Mouse (Mus musculus) midbrain, embryonic 11.5 days (tissue): ENCODE results near the gene S1pr2. TPM values are rescaled to one million over a fixed set of nuclear protein-coding genes. Genes with fewer than 3 reads are reported as not detected.
"Not testable (repeated sequence)": the region's sequence is repeated elsewhere in the genome, so short reads cannot be mapped to it uniquely, and the experiment has no call there.

ENCODE experiments used
- ATAC-seq: fragments of 200-750 bp; cut with Nextera tagmentation; 2 replicates; pipeline ENCODE4 v1.8.0; 2017; ENCODE audit warnings: moderate TSS enrichment, moderate library complexity; ENCODE audit not compliant: low FRiP score
- DNase-seq: peaks from one replicate; pipeline ENCODE4 v3.0.0; 2015; ENCODE audit warnings: low spot score; ENCODE audit errors: missing footprints
- H3K27ac ChIP-seq: fragments of 300-500 bp; sonication (generic); 2 replicates; pipeline ENCODE4 v1.5.1; 2014; ENCODE audit warnings: low read depth, low read length
- H3K27me3 ChIP-seq: fragments of 300-500 bp; sonication (generic); 2 replicates; pipeline ENCODE4 v1.6.1; 2014; ENCODE audit warnings: mild to moderate bottlenecking, low read length, moderate library complexity, mixed read lengths; ENCODE audit not compliant: control insufficient read depth, insufficient read depth
- H3K36me3 ChIP-seq: fragments of 300-500 bp; sonication (generic); 2 replicates; pipeline ENCODE4 v1.6.1; 2014; ENCODE audit warnings: mild to moderate bottlenecking, low read length, moderate library complexity, mixed read lengths; ENCODE audit not compliant: control insufficient read depth, insufficient read depth
- H3K4me1 ChIP-seq: fragments of 300-500 bp; sonication (generic); 2 replicates; pipeline ENCODE4 v1.6.1; 2014; ENCODE audit warnings: low read length; ENCODE audit not compliant: control insufficient read depth, insufficient read depth
- H3K4me2 ChIP-seq: fragments of 300-500 bp; sonication (generic); 2 replicates; pipeline ENCODE4 v1.6.1; 2014; ENCODE audit warnings: mild to moderate bottlenecking, moderate library complexity
- H3K4me3 ChIP-seq: fragments of 300-500 bp; sonication (generic); 2 replicates; pipeline ENCODE4 v1.5.1; 2014; ENCODE audit warnings: low read depth, low read length
- H3K9ac ChIP-seq: fragments of 300-500 bp; sonication (generic); 2 replicates; pipeline ENCODE4 v1.6.1; 2014; ENCODE audit warnings: low read length
- H3K9me3 ChIP-seq: fragments of 300-500 bp; sonication (generic); 2 replicates; pipeline ENCODE4 v1.6.1; 2016; ENCODE audit warnings: low read length; ENCODE audit not compliant: control insufficient read depth
- WGBS: fragments of 180-500 bp; shearing (Covaris S2); extraction: QIAGEN DNeasy Blood & Tissue Kit; methylation state at CpG from one replicate; pipeline ENCODE4 v1.1.7; 2014; 5-methylcytosine and 5-hydroxymethylcytosine counted together
- polyA plus RNA-seq: library from polyadenylated mRNA; unstranded; fragments of >200 nt; fragmentation: Nextera tagmentation; extraction: Ambion mirVana; gene quantifications from 2 replicates; pipeline ENCODE4 v1.2.1, GENCODE M21; 2014

The S1pr2 gene
- polyA plus RNA-seq, 1 experiment from 2014 or later, result 18.1 TPM

- H3K9ac ChIP-seq, result peak within 1 kb of the TSS; percentile 27; the same call in 1 of the 2 replicates
- ATAC-seq, result no peak
- H3K4me1 ChIP-seq, result no peaks in the 10 kb centered on the region; the same call in 1 of the 2 replicates
- H3K36me3 ChIP-seq, result no peaks in the 10 kb centered on the region
- H3K4me3 ChIP-seq, result peak within 1 kb of the TSS; percentile 17
- DNase-seq, result peak; percentile 91
- no peak within 1 kb of the TSS for H3K27ac ChIP-seq
- peaks cover 35% of the 10 kb centered on the region for H3K27me3 ChIP-seq
- WGBS, result under 1% methylated on average over 30 of the region's 30 CpGs
- H3K9me3 ChIP-seq, result no peaks in the 10 kb centered on the region
- peak within 1 kb of the TSS; percentile 30 for H3K4me2 ChIP-seq
Measured at GRCm38 (mm10) chr9:21015571-21016130, 39.1 kb upstream of the S1pr2 start, which contains the start of gene Icam1. Icam1 (plus strand) TSS chr9:21015985.

DNA sequence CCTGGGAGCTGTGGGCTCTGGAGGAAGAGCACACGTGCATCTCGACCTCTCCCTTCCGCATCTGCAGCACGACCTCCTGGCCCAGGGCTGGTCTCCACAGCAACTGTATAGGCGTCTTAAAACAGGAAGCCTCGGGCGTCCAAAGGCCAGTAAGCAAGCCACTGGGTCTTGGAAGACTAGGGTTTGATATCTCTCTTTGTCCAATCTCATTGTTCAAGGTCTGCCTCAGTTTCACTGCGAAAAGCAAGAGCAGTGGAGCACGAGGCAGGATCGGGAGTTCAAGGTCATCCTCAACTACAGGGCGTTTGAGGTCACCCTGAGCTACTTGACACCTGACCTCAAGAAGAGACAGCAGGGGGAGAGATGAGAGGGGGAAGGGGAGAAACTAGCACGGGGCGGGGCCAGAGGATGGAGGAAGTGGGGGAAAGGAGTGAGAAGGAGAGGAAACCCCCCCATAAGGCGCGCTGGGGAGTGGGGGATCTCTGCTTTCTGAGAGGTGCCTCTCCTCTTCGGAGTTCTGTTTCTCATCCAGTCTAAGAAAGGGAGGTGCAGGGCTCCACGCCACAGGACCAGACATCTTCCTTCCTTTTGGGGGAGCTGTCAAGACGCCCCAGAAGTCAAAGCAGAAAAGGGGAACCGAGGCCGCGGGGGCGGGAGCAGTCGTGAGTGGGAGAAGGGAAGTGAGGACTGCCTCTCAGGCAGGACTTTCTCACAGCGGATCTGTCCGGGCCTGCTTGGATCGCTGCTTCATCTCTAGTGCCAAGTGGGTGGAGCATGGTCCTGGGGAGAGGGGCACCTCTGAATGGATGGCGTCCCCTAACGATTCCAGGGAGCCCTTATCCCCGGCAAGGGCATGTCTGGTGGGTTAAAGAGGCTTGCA is 38.4 kb upstream of the S1pr2 start:
- Histone ChIP-seq H3K27ac (no peak overlapping the region), H3K36me3 (no peaks in the 10 kb centered on the region), H3K9me3 (no peaks in the 10 kb centered on the region), H3K4me3 (peak overlapping the region; percentile 17; the same call in 1 of the 2 replicates), H3K9ac (no peak overlapping the region), H3K27me3 (peaks cover 35% of the 10 kb centered on the region), H3K4me2 (peak overlapping the region; percentile 30), H3K4me1 (no peaks in the 10 kb centered on the region; the same call in 1 of the 2 replicates)
- ATAC-seq (no peak), DNase-seq (no peak)
- WGBS, result 3% methylated on average over 28 of the region's 29 CpGs

GRCm38 (mm10) chr9:21012368-21012767 is 35.8 kb upstream of the S1pr2 start:
- ATAC-seq, result no peak
- peaks cover 2% of the 10 kb centered on the region; the same call in 1 of the 2 replicates for H3K36me3 ChIP-seq
- H3K4me2 ChIP-seq, result no peak overlapping the region
- no peak overlapping the region for H3K4me3 ChIP-seq
- no peak overlapping the region for H3K27ac ChIP-seq
- no peak for DNase-seq
- WGBS, result 50% methylated on average over 1 of the region's 1 CpGs
- H3K9ac ChIP-seq, result no peak overlapping the region
- H3K9me3 ChIP-seq, result no peaks in the 10 kb centered on the region
- peaks cover 32% of the 10 kb centered on the region for H3K27me3 ChIP-seq
- no peaks in the 10 kb centered on the region; the same call in 1 of the 2 replicates for H3K4me1 ChIP-seq

GRCm38 (mm10) chr9:21011846-21012312 is 35.3 kb upstream of the S1pr2 start:
- Histone ChIP-seq H3K27me3 (peaks cover 27% of the 10 kb centered on the region), H3K4me2 (no peak overlapping the region), H3K4me1 (no peaks in the 10 kb centered on the region; the same call in 1 of the 2 replicates), H3K36me3 (peaks cover 4% of the 10 kb centered on the region; the same call in 1 of the 2 replicates), H3K4me3 (no peak overlapping the region), H3K27ac (no peak overlapping the region), H3K9me3 (no peaks in the 10 kb centered on the region), H3K9ac (no peak overlapping the region)
- WGBS, result 65% methylated on average over 5 of the region's 5 CpGs
- no peak for ATAC-seq
- DNase-seq, result no peak

DNA sequence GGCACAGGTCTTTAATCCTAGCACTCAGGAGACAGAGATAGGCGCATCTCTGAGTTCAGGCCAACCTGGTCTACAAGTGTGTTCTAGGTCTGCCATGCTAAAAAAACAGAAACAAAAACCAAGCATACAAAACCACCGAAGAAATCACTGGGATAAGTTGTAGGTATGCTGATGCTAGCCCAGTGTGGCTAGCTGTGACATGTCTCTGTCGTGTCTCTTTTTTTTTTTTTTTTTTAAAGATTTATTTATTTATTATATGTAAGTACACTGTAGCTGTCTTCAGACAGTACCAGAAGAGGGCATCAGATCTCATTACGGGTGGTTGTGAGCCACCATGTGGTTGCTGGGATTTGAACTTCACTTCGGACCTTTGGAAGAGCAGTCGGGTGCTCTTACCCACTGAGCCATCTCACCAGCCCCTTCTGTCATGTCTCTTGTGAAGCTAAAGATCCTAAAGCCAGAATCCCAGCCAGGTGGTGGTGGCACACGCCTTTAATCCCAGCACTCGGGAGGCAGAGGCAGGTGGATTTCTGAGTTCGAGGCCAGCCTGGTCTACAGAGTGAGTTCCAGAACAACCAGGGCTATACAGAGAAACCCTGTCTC is 34.5 kb upstream of the S1pr2 start:
- not testable (repeated sequence) for ATAC-seq, H3K4me3 ChIP-seq, H3K9ac ChIP-seq, H3K27ac ChIP-seq, H3K9me3 ChIP-seq, H3K36me3 ChIP-seq, H3K4me1 ChIP-seq, DNase-seq, H3K4me2 ChIP-seq
- 74% methylated on average over 9 of the region's 9 CpGs for WGBS
- H3K27me3 ChIP-seq, result peaks cover 19% of the 10 kb centered on the region

GRCm38 (mm10) chr9:21010362-21010761 is 33.8 kb upstream of the S1pr2 start:
- WGBS, result 69% methylated on average over 2 of the region's 2 CpGs
- no peak overlapping the region for H3K27ac ChIP-seq
- H3K4me1 ChIP-seq, result no peaks in the 10 kb centered on the region
- no peak for DNase-seq
- H3K9me3 ChIP-seq, result no peaks in the 10 kb centered on the region
- peaks cover 4% of the 10 kb centered on the region; the same call in 1 of the 2 replicates for H3K36me3 ChIP-seq
- H3K4me2 ChIP-seq, result no peak overlapping the region
- H3K27me3 ChIP-seq, result peaks cover 12% of the 10 kb centered on the region
- no peak for ATAC-seq
- no peak overlapping the region for H3K4me3 ChIP-seq
- no peak overlapping the region for H3K9ac ChIP-seq

DNA sequence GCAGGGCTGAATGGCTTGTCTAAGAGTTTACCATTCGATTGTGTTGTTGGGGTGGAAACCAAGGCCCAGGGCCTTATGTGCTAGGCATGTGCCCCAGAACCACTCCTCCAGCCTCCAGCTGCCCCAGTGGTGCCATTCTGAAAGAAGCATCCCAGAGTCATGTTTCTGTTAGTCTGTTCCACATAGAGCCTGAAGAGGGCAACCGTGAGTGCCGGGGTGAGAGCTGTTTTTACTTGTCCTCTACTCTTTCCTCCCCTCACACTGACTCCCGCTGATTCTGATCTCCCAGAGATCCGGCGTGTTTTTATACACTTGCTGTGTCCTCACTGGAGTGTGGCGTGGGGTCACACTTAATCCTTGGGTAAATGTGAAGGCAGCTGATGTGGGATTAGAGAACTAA is 31.4 kb upstream of the S1pr2 start:
- Histone ChIP-seq H3K27me3 (no peaks in the 10 kb centered on the region), H3K27ac (no peak overlapping the region), H3K4me1 (no peaks in the 10 kb centered on the region), H3K36me3 (peaks cover 4% of the 10 kb centered on the region; the same call in 1 of the 2 replicates), H3K9me3 (no peaks in the 10 kb centered on the region), H3K4me2 (no peak overlapping the region), H3K9ac (no peak overlapping the region), H3K4me3 (no peak overlapping the region)
- no peak for DNase-seq
- ATAC-seq, result no peak
- 75% methylated on average over 7 of the region's 7 CpGs for WGBS

GRCm38 (mm10) chr9:21007313-21007952 is 30.9 kb upstream of the S1pr2 start:
- WGBS, result 97% methylated on average over 10 of the region's 10 CpGs
- Histone ChIP-seq H3K9me3 (no peaks in the 10 kb centered on the region), H3K9ac (no peak overlapping the region), H3K27ac (no peak overlapping the region), H3K27me3 (no peaks in the 10 kb centered on the region), H3K4me3 (no peak overlapping the region), H3K36me3 (peaks cover 4% of the 10 kb centered on the region; the same call in 1 of the 2 replicates), H3K4me2 (no peak overlapping the region), H3K4me1 (no peaks in the 10 kb centered on the region)
- no peak for DNase-seq
- no peak for ATAC-seq
